Mouse (Mus musculus) mature B cell (primary cell): ENCODE results near the gene Olfr382.
"Not testable (repeated sequence)": the region's sequence is repeated elsewhere in the genome, so short reads cannot be mapped to it uniquely, and the experiment has no call there.

ENCODE experiments used
- in situ Hi-C: fragments of 300-500 bp; cut with MboI; formaldehyde crosslinking; loops from 2 replicates; pipeline ENCODE4 v1.14.3; 2019

The Olfr382 gene

DNA sequence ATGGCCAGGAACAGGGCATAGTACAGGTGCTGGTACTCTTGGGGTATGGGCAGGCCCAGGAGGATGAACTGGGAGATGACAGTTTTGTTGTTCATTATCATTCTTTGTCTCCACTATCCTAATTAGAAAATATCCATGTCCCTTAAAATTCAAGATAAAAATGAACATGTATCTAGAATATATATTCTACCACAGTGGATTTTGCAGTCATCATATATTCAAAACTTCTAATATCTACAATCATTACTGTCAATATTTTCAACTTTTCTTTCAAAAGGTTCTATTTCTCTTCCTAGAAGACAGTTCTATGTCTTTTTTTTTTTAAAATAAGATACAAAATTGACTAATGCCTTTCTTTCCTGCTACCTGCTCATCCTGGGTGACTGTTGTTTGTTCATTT, at the start of gene Olfr382:
Gene Olfr382 (minus strand): TSS at position 101 of the 400 bp plus-strand sequence.
- in situ Hi-C loops, result no loop called here

DNA sequence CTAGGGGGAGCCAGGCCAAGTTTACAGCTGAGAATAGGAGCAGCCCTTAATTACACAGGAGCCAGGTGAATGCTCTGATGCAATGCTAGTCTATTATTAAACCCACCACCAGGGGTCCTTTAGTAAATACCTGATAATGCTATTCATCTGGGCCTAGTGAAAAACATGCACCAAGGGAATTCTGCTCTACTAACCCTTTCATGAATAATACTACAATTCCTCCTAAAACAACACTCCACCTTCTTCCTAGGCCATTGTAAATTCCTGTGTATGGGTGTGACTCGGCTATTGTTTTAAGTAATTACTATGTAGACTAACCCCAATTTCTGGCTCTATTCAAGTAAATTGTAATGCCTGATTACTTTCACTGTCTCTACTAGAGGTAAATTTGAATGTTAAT, 12.0 kb upstream of the Olfr382 start:
- in situ Hi-C loops, result not testable (repeated sequence)

DNA sequence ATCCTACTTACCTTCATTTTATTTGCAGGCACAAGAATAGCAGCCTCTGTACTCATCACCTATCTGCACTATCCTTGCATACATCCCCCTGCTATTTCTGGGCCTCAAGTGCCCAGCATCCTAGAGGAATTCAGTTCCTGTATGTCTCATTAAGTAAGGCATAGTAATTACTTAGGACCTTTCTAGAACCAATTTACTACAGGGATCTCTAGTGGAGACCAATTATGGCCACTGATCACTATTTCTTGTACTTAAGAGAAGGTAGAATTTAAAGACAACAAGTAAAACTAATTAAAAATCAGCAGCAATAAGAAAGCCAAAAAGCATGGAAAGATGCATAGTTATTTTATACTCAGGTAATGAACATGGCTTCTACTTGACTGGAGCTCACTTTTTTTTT, 25.5 kb downstream of the Olfr382 start, which contains the start of gene Olfr381:
Gene Olfr381 (minus strand): TSS at position 101 of the 400 bp plus-strand sequence.
- in situ Hi-C loops, result no loop called here
